Mouse (Mus musculus) CD8-positive naive resting alpha-beta T cell, adult 2 months (primary cell): ENCODE data around the gene Gltpd2.
"Not testable (repeated sequence)": the region's sequence is repeated elsewhere in the genome, so short reads cannot be mapped to it uniquely, and the experiment has no call there.

ENCODE experiments used
- DNase-seq, 2 experiments: peaks; one replicate each; pipeline ENCODE4 v3.0.0; 2022; ENCODE audit warnings: low read depth in 2 of 2, low spot score in 2 of 2

Gene Gltpd2

DNA sequence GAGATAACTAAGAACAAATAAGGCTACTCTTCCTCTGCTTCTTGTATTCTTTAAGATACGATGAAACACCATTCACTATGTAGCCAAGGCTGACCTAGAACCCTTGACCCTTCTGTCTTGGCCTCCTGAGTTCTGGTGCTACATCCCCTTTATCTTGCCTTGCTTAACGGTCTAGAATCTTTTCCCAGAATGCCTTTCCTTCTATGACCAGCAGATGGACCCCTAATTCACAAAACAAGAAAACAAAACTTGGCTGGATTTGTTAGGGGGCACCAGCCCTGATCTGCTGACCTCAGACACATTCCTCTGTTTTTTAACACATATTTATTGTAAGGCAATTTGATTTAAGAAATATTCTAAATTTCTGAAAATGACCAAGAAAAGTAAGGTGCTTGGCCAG is 2.6 kb upstream of the Gltpd2 start:
- peak; percentile 35 to 43 for DNase-seq

DNA sequence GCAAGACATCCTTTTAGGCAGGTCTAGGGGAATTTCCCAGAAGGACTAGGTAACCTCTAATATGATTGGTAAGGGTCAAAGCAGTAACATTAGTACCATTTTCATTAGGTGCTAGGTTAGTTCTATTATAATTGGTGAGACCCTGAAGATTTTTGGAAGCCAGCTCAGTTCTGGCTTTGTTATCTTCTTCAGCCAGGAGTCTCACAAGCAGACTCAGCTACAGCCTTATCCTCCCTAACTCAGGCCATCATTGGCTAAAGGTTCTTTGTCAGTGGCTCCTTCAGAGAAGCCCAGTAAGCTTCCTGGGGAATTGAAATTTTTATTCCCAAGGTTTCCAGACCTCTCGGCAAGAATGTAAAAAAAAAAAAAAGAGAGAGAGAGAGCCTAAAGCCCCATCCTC is 560 bp upstream of the Gltpd2 start:
- no peak for DNase-seq

DNA sequence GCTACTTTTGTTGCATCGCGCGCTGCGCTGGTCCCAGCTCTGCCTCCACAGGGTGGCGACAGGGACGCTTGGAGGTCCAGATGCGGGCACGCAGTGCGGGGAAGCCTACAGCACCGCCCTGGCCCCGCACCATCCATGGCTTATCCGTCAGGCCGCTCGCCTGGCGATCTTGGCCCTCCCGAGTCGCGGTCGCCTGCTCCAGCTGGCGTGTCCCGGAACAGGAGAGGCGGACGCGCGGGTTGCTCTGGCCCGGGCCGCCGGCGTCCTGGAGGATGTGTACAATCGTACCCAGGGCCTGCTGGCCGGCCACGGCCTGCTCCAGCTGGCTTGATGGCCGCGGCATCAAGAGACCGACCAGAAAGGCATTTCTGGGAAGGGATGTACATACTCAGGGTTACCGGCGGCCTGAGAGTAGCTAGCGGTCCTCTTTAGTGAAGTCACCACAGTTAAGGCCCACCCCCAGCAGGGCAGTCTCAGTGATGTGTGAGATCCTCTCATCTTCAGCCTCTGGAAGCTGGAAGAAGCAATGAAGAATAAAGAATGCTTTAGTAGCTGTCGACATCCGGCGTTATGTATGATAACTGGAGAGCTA is 1.3 kb downstream of the Gltpd2 start:
- no peak for DNase-seq

DNA sequence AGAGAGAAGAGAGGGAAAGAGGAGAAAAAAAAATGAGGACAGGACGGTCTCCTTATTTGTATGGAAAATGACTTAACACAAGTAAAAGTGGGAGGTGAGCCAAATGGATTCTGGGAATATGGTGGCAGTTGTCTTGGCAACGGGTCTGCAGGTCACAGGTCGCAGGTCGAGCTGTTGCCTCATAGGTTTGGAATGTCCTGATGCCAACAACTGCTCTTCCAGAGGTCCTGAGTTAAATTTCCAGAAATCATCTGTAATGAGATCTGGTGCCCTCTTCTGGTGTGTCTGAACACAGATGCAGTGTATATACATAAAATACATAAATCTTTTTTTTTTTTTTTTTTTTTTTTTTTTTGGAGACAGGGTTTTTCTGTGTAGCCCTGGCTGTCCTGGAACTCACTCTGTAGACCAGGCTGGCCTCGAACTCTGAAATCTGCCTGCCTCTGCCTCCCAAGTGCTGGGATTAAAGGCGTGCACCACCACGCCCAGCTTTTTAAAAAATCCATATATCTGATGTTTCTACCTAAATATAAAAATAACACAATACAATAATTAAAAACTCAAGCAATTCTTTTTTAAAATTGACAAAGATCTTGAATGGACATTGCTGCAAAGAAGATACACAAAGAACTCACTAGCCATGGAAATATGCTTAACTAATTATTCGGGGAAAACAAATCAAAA is 4.5 kb downstream of the Gltpd2 start:
- DNase-seq = not testable (repeated sequence)

DNA sequence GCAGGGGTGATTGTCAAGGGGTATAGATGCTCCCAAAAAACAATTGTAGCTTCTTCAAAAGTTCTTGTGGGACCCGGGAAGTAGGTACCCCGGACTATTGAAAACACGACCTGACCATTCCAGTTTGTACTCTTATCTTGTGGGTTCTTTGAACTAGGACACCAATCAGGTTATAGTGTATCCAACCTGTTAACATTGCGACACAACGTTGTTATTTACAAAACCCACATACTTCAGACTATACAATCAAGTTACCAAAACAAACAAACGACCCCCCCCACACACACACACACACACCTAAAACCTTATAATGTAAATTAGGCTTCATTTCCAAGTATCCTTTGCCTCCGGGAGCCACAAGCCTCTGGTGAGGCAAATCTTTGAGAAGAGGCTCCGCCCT is 5.8 kb downstream of the Gltpd2 start:
- no peak for DNase-seq

DNA sequence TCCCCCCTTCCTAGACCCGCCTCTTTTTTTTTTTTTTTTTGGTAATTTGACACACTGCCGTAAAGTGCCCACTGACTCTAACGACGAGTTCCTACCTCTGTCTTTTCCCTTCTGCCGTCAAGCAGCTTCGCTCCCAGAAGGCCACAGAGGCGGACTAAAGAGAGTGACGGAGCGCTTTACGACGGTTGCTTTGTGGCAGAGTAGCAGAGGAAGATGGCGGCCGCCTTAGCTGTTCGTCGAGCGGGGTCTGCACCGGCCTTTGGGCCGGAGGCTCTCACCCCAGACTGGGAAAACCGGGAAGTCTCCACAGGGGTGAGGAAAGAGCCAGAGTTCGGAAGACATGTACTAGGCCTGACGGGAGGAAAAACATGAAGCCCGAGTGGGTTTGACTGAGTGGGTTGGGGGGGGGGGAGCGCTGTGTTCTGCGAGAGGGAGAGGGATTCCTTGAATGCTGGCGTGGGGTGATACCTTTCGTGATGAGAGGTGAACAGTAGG is 6.2 kb downstream of the Gltpd2 start, which contains the start of gene Psmb6:
Gene Psmb6 (plus strand): TSS at position 184 of the 495 bp plus-strand sequence.
- peak; percentile 84 to 87 for DNase-seq

DNA sequence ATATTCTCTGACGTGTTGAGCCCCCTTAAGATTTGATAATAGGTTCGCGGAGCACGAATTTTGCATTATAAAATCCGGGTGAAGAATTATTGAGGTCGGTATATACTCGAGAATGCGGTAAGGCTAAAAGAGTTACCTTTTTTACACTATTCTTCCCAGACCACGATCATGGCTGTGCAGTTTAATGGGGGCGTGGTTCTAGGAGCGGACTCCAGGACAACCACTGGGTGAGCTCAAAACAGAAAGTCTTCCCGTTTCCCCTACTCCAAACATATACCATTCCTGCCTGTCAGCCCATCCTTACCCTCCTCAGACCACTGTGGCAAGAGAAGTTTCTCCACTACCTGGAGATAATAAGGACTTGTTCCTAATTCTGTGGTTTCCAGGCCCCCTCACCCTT is 6.7 kb downstream of the Gltpd2 start:
- no peak for DNase-seq

DNA sequence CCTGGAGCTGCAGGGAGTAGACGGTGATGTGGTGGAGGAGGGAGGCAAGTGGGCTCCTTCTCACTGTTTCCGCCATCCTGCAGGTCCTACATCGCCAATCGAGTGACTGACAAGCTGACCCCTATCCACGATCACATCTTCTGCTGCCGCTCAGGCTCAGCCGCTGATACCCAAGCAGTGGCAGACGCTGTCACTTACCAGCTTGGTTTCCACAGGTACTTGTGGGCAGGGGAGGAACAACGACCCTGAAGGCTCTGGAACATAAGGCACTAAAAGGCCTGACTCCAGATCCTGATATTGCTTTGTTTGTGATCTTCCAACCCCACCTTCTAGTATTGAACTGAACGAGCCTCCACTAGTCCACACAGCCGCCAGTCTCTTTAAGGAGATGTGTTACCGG is 7.2 kb downstream of the Gltpd2 start:
- DNase-seq = no peak

DNA sequence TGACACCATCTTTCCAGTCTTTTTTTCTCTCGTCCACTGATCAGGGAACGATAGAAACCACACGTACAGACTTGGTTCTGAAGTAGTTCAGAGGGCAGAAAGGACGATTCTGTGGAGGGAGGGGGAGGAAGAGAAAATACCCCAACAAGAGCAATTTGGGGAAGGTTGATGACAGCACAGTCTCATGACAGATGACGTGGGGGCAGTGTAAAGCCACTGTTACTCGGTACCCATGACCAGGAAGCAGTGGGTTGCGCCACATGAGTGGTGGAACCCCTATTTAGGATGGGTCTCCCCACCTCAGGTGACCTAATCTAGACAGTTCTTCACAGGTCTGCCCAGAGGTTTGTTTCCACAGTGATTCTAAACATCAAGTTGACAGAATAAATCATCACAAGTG is 9.6 kb downstream of the Gltpd2 start:
- DNase-seq = no peak

DNA sequence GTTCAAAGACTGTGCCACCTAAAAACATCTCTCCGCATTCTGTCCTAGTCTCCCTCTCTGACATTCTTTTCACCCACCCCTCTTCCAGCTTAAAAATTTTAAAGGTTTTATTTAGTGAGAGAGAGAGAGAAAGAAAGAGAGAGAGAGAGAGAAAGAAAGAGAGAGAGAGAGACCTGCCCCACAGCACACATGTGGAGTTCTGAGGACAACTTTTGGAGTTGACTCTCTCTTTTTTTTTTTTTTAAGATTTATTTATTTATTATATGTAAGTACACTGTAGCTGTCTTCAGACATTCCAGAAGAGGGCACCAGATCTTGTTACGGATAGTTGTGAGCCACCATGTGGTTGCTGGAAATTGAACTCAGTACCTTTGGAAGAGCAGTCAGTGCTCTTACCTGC is 12.1 kb downstream of the Gltpd2 start:
- not testable (repeated sequence) for DNase-seq

DNA sequence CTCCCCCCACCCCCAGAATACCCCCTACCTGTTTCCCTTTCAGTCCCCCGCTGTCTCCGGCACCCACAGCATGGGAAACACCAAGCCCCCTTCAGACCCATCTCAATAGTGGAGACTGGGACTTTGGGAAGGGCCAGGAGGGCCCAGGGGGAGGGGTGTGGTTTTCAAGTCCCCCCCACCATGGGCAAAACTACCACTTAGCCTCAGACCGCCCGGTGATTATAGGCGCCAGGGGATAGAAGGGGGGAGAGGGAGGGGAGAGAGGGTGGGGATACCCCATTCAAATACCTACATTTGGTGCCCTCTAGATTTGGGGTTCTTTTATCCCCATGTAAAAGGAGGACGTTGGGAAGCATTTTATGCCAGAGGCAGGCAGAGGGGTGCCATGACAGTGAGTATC is 13.8 kb downstream of the Gltpd2 start, which contains the start of gene Gm40193:
Gene Gm40193 (minus strand): TSS at position 101 of the 400 bp plus-strand sequence.
- DNase-seq = no peak

DNA sequence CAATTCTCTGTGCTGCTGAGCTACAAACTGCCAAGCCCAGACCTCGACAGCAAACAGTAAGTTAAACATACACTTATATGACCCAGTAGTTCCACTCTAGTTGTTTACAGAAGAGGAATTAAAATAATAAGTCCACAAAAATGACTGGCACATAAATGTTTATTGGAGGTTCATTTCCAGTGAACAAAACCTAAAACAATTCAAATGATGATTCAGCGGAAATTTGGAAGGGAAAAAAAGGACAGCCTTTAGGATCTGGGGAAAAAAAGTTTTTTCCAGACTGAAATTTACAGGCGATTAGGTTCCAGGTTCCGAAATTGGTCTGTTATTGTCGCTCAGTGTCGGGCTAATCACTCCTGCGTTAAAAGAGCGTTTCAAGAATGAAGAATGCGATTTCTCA is 20.4 kb downstream of the Gltpd2 start:
- no peak for DNase-seq

DNA sequence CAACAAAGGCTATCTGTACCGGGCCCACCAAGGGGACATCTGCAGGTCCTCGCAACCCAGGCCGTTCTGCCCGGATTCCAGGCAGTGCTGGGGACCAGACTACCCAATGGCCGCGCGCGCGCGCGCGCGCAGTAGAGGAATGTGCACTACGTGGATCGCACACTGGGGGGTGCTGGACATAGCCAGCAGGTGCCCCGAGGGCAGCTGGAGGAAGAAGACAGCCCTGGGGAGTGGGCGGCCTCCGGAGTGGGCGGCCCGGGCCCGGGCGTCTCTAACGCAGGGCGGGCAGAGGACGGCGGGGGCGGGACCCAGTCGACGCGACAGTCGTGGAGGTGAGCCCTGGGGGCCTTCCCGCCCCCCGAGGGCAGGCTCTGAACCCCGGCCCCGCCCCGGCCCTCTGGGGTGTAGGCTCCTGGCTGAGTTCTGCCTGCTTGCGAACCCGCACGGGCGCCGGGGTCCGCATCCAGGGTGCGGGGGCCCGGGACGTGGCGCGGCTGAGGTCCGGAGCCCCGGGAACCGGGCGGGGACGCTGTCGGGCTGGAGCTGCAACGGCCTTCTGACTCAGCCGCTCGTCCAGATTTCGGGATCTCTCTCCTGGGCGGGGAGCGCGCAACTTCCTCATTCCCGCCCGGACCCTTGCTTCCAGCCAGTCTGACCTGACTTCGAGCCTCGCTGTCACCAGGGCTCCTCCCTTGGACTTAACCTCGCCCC is 21.0 kb downstream of the Gltpd2 start, which contains the start of gene Pld2:
Gene Pld2 (plus strand): TSS at position 188 of the 711 bp plus-strand sequence.
- DNase-seq = peak; percentile 78 to 84

DNA sequence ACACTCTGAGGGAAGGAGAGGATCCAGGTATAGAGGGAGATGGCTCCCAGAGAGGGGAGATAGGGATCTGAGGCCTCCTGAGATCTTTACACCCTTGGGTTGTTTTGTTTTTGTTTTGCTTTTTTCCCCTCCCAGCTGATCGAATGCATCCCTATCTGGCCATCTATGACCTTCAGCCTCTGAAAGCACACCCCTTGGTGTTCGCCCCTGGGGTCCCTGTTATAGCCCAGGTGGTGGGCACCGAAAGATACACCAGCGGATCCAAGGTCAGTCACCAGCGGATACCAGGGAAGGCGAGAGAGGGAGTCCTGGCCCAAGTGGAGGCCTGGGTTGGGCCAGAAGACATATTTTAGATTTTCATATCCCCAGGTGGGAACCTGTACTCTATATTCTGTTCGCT is 21.9 kb downstream of the Gltpd2 start:
- DNase-seq = no peak

DNA sequence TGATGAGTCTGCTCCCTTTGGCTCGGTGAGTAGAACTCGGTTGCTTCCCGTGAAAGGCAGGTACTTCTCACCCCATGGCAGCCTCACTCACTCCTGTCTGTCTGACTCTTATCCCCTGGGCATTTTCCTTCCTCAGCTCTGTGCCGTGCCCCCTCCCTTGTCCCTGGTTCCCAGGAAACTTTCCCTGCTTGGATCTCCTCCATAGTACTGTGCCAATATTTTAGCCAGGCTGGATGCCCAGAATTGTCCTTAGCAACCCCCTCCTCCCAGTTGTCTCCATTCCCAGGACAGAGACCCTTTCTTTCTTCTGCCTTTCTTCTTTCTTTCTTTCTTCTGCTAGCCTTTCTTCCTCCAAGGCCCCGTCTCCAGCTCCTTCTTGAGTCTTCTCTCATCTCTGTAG is 22.4 kb downstream of the Gltpd2 start:
- DNase-seq = no peak

DNA sequence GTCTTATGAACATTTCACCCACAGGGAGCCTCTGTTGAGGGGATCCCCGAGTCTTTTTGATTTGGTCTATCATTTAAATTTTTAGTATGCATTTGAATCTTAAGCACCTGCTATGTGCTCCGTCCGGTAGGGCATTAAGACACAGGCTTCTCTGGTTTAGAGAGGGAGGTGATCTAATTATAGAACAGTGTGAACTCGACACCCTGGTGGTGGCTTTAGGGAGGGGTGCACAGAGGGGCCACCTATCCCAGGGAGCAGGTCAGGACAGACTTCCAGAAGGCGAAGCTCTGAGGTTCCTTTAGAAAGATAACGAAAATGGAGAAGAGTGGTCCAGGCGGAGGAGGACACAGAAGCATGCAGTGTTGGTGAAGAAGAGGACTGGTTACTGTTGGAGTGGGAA is 25.5 kb downstream of the Gltpd2 start:
- DNase-seq = no peak

DNA sequence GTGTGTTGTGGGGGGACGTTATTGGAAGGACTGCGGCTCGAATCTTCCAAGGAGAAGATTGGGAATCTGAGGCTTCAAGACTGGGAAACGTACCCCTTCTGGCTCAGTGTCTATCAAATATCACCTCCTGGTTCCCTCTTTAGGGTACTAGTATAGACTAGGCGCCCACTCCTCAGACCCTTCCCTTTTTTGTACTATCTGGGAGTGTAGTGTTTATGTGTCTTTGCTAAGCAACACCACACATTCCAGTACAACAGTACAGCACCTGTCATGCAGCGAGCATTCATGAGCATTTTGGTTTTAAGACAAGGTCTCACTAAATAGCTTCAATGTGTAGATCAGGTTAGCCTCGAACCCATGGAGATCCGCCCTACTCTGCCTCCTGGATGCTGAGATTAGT is 32.5 kb downstream of the Gltpd2 start:
- no peak for DNase-seq

DNA sequence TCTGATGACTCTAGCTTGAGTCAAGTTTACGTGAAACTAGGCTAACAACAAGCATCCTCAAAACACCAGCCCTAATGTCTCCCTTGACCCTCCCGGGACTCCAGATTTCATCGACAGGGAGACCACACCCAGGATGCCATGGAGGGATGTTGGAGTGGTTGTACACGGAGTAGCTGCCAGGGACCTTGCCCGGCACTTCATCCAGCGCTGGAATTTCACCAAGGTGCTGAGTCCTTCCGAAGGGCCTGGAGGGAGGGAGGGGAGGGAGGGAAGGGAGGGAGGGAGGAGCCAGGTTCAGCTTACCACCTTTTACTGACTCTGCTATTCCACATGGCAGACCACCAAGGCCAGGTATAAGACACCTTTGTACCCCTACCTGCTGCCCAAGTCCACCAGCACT is 34.9 kb downstream of the Gltpd2 start:
- DNase-seq = no peak

DNA sequence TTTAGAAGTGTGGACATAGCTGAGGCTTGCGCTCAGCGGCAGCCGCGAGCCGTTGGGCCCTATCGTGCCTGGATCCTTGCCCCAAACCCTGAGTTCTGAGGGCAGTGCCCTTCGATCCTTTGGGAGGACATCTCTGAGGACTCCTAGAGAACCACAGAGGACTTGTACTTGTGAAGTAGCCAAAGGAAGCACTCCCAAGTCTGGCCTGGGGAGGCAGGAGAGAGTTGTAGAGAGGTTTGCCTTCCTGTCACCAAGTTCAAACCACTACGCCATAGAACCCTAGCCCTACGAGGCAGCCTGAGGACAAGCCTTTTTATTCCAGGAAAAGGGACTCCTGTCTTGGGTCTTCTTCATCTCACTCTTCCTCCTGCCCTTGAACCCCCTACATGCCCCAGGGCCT is 38.5 kb downstream of the Gltpd2 start:
- DNase-seq = no peak

DNA sequence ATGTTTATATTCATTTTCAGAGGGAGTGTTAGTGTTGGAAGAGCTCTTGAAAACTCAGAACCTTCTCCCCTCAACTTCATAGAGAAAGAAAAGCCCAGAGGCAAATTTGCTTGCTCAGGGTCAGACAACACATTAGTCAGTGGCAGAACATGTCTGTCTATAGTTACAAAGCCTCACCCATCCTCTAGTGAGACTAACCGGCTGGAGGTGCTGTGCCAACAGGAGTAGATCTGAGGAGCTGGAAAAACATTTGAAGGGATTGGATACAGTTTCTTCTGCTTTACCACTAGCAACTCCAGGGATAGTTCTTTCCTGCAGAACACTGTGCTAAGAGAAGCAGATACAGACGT is 42.9 kb downstream of the Gltpd2 start:
- no peak for DNase-seq

DNA sequence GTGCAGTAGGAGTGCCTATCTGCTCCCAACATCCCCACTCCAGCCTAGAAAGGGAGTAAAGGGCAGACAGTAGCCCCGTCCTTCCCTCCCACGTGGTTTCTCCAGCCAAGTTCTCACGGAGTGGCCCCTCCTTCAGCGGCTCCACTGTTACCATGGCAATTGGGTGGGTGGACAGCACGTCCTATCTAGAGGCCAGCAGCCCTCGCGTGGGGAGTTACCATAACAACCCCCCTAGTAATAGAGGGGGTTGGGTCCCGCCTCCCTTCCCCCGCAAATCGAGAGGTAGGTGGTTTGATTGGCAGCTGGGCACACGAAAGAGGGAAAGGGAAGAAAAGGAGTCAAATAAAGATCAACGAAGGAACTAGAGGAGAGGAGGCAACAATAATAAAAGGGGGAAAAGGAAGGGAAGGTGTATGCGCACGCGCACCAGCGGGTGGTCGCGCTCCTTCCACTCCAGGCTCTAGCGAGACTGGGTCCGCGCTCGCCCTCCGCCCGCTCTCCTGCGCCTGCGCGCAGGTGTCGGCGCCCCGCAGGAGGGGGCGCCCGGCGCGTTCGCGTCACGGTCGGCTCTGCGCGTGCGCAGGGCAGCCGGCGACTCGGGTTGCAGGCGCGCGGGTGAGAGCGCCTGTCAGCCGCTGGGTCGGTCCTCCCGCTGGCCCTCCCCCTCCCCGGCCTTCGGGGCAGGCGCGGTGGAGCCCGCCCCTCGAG is 43.4 kb downstream of the Gltpd2 start, which contains the start of gene Mink1:
Gene Mink1 (plus strand): TSS at position 595 of the 708 bp plus-strand sequence.
- peak; percentile 76 to 81 for DNase-seq
